Mouse (Mus musculus): ENCODE results near the gene Eef2k.

The Eef2k gene

GRCm38 (mm10) chr7:120842345-120843036 is at the start of gene Eef2k:
Eef2k (plus strand) TSS chr7:120842831.
- peak; percentile 92 for DNase-seq (ENCODE audit: low read depth, low spot score)

GRCm38 (mm10) chr7:120795544-120795943 is 47.1 kb upstream of the Eef2k start:
- no peak for DNase-seq (ENCODE audit: low read depth, low spot score)

- DNase-seq (ENCODE audit: low read depth, low spot score) = no peak
Observed at GRCm38 (mm10) chr7:120796369-120796768, 46.3 kb upstream of the Eef2k start.

DNA sequence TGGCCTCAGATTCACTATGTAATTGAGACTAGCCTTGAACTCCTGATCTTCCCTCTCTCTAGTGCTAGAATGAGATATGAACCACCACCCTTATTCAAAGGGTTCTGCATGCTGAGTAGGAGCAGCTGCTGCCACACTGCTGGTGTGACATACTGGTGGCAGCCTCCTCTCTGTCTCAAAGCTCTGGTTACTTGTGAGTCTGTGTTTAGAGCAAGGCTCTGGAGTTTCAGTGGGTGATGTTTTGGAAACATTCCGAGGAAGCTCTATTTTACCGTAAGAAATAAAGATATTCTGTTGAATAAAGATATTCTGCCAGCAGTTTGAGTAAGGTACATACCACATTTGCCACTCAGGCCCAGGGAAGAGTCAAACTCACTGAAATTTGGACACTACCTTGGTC is 39.4 kb upstream of the Eef2k start:
- no peak for DNase-seq (ENCODE audit: low read depth, low spot score)

- DNase-seq (ENCODE audit: low read depth, low spot score) = no peak
Observed at GRCm38 (mm10) chr7:120809705-120810104, 32.9 kb upstream of the Eef2k start.

DNA sequence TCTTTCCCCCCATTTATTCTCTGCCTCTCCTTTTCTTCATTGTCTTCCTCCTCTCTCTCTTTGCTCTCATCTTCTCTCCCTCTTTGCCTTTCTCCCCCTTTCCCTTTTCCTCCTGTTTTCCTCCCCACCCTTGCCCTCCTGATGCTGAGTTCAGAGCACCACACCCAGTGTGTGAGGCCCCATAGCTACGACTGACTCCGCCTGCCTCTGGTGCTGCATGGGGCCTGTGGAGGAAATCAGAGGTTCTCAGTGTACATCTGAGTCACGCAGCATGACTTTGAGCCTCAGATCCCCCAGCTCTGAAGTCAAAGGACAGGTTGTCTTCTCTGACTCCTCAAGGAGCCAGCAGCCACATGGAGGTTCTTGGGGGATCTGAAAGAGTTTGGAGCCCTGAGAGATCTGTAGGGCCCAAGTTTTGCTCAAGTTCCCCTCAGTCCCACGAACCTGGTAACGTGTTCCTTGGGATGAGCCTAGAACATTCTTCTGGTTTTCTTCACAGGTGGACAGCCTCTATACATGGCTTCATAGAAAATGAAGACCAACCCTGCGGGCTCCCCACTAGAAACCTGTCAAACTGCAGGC is 30.7 kb upstream of the Eef2k start, which contains the start of gene Gm5737:
Gm5737 (plus strand) TSS at position 532 of the 582 bp plus-strand sequence.
- peak; percentile 9 for DNase-seq (ENCODE audit: low read depth, low spot score)

GRCm38 (mm10) chr7:120817552-120817951 is 25.1 kb upstream of the Eef2k start:
- DNase-seq (ENCODE audit: low read depth, low spot score) = no peak

DNA sequence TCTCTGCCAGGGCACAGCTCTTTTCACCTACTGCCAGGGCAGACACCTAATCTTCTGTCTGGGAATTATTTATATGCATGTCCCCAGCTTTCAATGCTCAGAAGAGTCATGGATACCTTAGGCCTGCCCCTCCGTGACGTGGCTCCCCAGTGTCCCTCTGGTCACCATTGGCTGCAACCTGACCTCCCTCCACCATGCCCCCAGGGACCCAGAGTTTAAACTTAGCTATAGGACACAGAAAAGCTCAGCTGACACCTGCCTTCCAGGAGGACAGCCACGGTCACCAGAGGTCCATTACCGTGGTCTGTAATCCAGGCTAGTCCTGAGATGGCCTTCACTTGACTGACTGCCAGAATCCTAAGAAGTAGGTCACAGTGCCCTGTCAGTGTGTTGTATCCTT is 23.2 kb upstream of the Eef2k start:
- no peak for DNase-seq (ENCODE audit: low read depth, low spot score)

- peak; percentile 75 for DNase-seq (ENCODE audit: low read depth, low spot score)
Observed at GRCm38 (mm10) chr7:120823248-120823647, 19.4 kb upstream of the Eef2k start.

GRCm38 (mm10) chr7:120825097-120825496 is 17.5 kb upstream of the Eef2k start:
- DNase-seq (ENCODE audit: low read depth, low spot score) = no peak

GRCm38 (mm10) chr7:120826408-120826807 is 16.2 kb upstream of the Eef2k start:
- DNase-seq (ENCODE audit: low read depth, low spot score) = peak; percentile 47

- peak; percentile 41 for DNase-seq (ENCODE audit: low read depth, low spot score)
Observed at GRCm38 (mm10) chr7:120830431-120831381, 11.9 kb upstream of the Eef2k start.

DNA sequence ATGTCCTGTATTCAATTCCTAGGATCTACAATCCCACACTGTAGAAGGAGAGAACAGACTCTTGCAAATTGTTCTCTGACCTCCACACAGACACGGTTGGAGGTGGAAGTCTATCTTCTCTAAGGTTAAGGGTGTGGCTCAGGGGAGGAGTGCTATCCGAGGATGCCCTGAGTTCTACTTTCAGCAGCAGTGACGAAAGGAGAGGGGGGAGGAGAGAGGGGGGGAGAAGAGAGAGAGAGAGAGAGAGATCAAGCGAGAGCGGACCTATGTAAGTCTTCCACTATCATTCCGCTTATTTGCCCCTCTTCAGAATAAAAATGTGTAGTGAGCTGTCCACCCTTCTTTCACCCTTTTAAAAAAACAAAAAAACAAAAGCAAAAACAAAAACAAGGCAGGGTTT is 8.2 kb upstream of the Eef2k start:
- no peak for DNase-seq (ENCODE audit: low read depth, low spot score)

DNA sequence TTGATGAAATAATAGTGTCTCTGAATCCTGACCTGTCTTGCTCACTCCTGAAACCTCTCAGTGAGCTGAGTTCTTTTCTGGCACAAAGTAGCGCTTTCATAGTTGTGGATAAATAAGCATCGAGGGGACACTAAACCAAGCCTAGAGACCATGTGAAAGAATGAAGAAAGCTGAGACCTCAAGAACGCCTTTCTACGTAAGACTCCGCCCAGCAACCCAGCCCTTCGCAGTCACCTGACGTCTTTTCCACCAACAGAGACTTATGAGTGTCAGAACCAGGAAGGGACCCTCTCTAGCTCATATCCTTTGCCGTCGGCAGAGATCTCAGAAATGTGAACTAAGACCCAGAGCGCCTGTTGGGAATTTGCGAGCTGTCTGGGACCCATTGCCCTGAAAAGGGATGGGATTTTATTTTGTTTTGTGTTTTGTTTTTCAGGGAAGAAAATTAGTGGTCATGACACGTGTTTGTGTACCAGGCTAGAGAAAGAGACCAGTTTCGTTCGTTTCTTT is 7.7 kb upstream of the Eef2k start:
- DNase-seq (ENCODE audit: low read depth, low spot score) = peak; percentile 89

GRCm38 (mm10) chr7:120835449-120836359 is 6.9 kb upstream of the Eef2k start:
- DNase-seq (ENCODE audit: low read depth, low spot score) = peak; percentile 86

GRCm38 (mm10) chr7:120836361-120836760 is 6.3 kb upstream of the Eef2k start:
- peak; percentile 26 for DNase-seq (ENCODE audit: low read depth, low spot score)

DNA sequence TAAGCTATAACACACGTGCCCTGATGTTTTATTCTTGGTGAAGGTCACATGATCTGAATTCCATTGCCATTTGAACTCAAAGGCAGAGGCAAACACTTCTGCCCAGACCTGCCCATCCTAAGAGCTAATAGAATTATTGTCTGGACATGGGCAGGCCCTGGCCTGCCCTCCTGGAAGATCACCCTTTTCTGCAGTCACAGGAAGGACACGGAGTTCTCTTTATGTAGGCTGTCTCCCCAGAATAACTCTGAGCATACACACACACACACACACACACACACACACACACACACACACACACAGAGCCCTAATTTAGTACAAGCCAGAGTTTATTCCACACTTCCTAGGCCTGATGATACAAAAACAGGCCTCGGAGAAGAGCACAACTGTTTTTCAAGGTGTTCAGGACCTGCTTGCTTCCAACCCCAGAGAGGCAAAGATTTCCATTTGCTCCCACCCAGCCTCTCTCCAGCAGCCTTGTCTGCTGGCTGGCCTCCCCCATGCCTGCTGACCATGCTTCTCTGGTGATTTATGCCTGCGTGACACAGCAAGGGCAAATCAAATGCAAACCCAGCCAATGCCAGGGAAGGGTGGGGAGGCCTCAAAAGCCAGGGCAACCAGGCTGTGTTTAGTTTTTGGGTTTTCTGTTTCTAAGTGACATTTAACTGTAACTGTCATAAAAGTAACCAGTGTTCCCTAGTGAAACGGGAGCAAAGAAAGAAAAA is 4.0 kb upstream of the Eef2k start:
- DNase-seq (ENCODE audit: low read depth, low spot score) = no peak

- no peak for DNase-seq (ENCODE audit: low read depth, low spot score)
Observed at GRCm38 (mm10) chr7:120839786-120840185, 2.8 kb upstream of the Eef2k start.

DNA sequence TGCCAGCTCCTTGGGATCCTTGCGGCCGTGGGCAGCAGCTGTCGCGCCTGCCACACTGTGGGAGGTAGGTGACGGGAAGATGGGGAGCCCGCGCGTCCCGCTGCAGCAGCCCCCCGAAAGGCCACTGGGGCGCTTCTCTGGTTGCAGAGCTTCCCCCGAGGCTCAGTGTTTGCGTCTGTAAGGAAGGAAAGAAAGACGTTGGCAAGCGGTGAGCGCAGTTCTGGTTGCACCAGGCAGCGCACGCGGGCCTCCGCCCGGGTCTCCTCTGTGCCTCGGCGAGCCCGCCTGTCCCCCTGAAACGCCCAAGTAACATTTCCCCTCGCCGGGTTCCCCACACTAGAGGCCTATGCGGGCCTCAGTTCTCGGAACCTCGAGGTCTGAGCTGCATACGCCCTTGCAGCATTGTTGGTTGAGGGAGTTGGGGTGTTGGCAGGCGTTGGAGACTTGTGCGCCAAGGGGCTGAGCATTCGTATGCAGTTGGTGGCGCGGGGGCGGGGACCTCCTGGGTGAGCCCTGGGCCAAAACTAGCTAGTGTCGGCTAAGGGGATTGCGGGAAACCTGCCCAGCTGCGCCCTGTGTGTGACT is 498 bp downstream of the Eef2k start:
- DNase-seq (ENCODE audit: low read depth, low spot score) = peak; percentile 78
